Mouse (Mus musculus): ENCODE measurements around the gene Actl11. TPM values are rescaled to one million over a fixed set of nuclear protein-coding genes. Genes with fewer than 3 reads are reported as not detected.
A peak's percentile ranks its signal among the peaks of the same experiment; 100 is the strongest.

Actl11 gene
- total RNA-seq (2022) = not detected

- DNase-seq = no peak
These were observed at the start of gene Actl11 for GRCm38 (mm10) chr9:107928169-107928568. TSS of gene Actl11 (plus strand) at chr9:107928469.

- no peak for DNase-seq
These were observed 47.9 kb upstream of the Actl11 start for GRCm38 (mm10) chr9:107880411-107880810.

GRCm38 (mm10) chr9:107887804-107888266 is 40.4 kb upstream of the Actl11 start, which contains the start of gene Mon1a:
TSS of gene Mon1a (plus strand) at chr9:107888151.
- DNase-seq = peak; percentile 91

GRCm38 (mm10) chr9:107888267-107888850 is 39.9 kb upstream of the Actl11 start:
- DNase-seq = no peak

GRCm38 (mm10) chr9:107890260-107890659 is 38.0 kb upstream of the Actl11 start:
- no peak for DNase-seq

- no peak for DNase-seq
These were observed 37.2 kb upstream of the Actl11 start for GRCm38 (mm10) chr9:107891023-107891422.

GRCm38 (mm10) chr9:107898563-107898962 is 29.7 kb upstream of the Actl11 start:
- DNase-seq = no peak

- no peak for DNase-seq
These were observed 28.4 kb upstream of the Actl11 start for GRCm38 (mm10) chr9:107899855-107900254.

- no peak for DNase-seq
These were observed 27.2 kb upstream of the Actl11 start for GRCm38 (mm10) chr9:107900840-107901626.

- DNase-seq = no peak
These were observed 26.7 kb upstream of the Actl11 start for GRCm38 (mm10) chr9:107901627-107901914.

GRCm38 (mm10) chr9:107904726-107905125 is 23.5 kb upstream of the Actl11 start:
- DNase-seq = peak; percentile 78

GRCm38 (mm10) chr9:107906252-107906966 is 21.9 kb upstream of the Actl11 start, which contains the start of gene Mst1r:
TSS of gene Mst1r (plus strand) at chr9:107906873.
- DNase-seq = peak; percentile 75

GRCm38 (mm10) chr9:107906967-107907800 is 21.1 kb upstream of the Actl11 start:
- no peak for DNase-seq

- DNase-seq = no peak
These were observed 20.5 kb upstream of the Actl11 start for GRCm38 (mm10) chr9:107907801-107908120.

GRCm38 (mm10) chr9:107908410-107909158 is 19.7 kb upstream of the Actl11 start:
- DNase-seq = no peak

GRCm38 (mm10) chr9:107910025-107910769 is 18.1 kb upstream of the Actl11 start:
- no peak for DNase-seq

- DNase-seq = no peak
These were observed 13.4 kb upstream of the Actl11 start for GRCm38 (mm10) chr9:107914764-107915420.

GRCm38 (mm10) chr9:107917895-107918608 is 10.2 kb upstream of the Actl11 start:
- no peak for DNase-seq

- no peak for DNase-seq
These were observed 9.4 kb upstream of the Actl11 start for GRCm38 (mm10) chr9:107918884-107919283.

- no peak for DNase-seq
These were observed 8.8 kb upstream of the Actl11 start for GRCm38 (mm10) chr9:107919441-107919840.

Data from adrenal gland, adult 8-10 months (tissue).